Mouse (Mus musculus) kidney, embryonic 16.5 days (tissue): ENCODE measurements around the gene Kcnab3. TPM values are rescaled to one million over a fixed set of nuclear protein-coding genes. Genes with fewer than 3 reads are reported as not detected.
A peak's percentile ranks its signal among the peaks of the same experiment; 100 is the strongest.

Experiments
- ATAC-seq: fragments of 200-750 bp; cut with Nextera tagmentation; 2 replicates; pipeline ENCODE4 v1.8.0; 2017; ENCODE audit warnings: moderate TSS enrichment; ENCODE audit not compliant: low FRiP score, low TSS enrichment
- H3K27ac ChIP-seq: fragments of 300-500 bp; sonication (generic); 2 replicates; pipeline ENCODE4 v1.5.1; 2014; ENCODE audit warnings: low read length
- H3K27me3 ChIP-seq: fragments of 300-500 bp; sonication (generic); 2 replicates; pipeline ENCODE4 v1.6.1; 2014; ENCODE audit warnings: low read length, control low read depth, mixed read lengths; ENCODE audit not compliant: insufficient read depth
- H3K36me3 ChIP-seq: fragments of 300-500 bp; sonication (generic); 2 replicates; pipeline ENCODE4 v1.6.1; 2014; ENCODE audit warnings: low read length, control low read depth, mixed read lengths; ENCODE audit not compliant: insufficient read depth
- H3K4me1 ChIP-seq: fragments of 300-500 bp; sonication (generic); 2 replicates; pipeline ENCODE4 v1.6.1; 2014; ENCODE audit warnings: low read length, control low read depth, mixed read lengths; ENCODE audit not compliant: insufficient read depth
- H3K4me2 ChIP-seq: fragments of 300-500 bp; sonication (generic); replicated peaks from 2 replicates; pipeline ENCODE4 v1.6.1; 2014; ENCODE audit warnings: low read depth, low read length
- H3K4me3 ChIP-seq: fragments of 300-500 bp; sonication (generic); 2 replicates; pipeline ENCODE4 v1.5.1; 2014; ENCODE audit warnings: mild to moderate bottlenecking, low read length
- H3K9ac ChIP-seq: fragments of 300-500 bp; sonication (generic); replicated peaks from 2 replicates; pipeline ENCODE4 v1.6.1; 2014; ENCODE audit warnings: low read length
- H3K9me3 ChIP-seq: fragments of 300-500 bp; sonication (generic); 2 replicates; pipeline ENCODE4 v1.6.1; 2016; ENCODE audit warnings: low read length, control low read depth
- WGBS: fragments of 180-500 bp; shearing (Covaris S2); extraction: QIAGEN DNeasy Blood & Tissue Kit; methylation state at CpG from one replicate; pipeline ENCODE4 v1.1.7; 2014; 5-methylcytosine and 5-hydroxymethylcytosine counted together
- polyA plus RNA-seq: library from polyadenylated mRNA; unstranded; fragments of >200 nt; fragmentation: Nextera tagmentation; extraction: Ambion mirVana; gene quantifications from 2 replicates; pipeline ENCODE4 v1.2.1, GENCODE M21; 2015

Gene Kcnab3
- polyA plus RNA-seq, 1 experiment from 2014 or later = 3.3 TPM

DNA sequence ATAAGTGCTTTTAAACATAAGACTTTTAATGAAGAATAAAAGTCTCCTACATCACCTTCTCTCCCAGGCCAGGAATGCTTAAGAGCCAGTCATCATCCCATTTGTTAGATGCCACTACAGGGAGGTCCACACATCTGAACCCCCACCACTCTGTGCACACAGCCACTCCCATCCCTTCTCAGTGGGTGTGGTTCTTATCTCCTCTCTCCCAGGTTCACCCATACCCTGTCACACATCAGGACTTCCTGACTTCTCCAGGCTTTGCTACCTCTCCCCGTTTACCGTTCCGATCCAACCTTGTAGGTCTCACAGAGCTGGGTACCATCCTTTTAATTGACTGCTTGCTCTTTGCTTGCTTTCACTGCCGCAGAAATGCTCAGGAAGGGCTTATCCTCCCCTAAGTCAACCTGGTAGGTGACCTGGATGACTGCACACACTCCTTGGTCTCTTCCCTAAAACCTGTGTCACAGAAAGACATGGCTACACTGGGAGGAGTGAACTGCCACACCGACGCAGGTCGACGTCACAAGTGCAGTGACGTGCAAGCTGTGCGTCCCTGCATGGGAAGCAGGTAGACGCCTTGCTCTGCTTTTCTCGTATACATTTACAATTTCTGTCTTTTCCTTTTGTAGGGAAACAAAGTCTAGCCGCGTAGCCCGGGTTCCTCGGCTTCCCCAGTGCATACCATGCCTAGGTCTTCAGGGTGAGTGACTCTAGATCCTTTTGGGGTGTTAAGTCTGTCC lies 47.3 kb downstream of the Kcnab3 start:
- Histone ChIP-seq H3K27me3 (no peaks in the 10 kb centered on the region), H3K4me3 (no peak overlapping the region), H3K4me1 (peaks cover 27% of the 10 kb centered on the region), H3K9ac (no peak overlapping the region), H3K9me3 (no peaks in the 10 kb centered on the region), H3K36me3 (peaks cover 21% of the 10 kb centered on the region), H3K4me2 (no peak overlapping the region), H3K27ac (no peak overlapping the region)
- WGBS = 92% methylated on average over 16 of the region's 16 CpGs
- no peak for ATAC-seq

DNA sequence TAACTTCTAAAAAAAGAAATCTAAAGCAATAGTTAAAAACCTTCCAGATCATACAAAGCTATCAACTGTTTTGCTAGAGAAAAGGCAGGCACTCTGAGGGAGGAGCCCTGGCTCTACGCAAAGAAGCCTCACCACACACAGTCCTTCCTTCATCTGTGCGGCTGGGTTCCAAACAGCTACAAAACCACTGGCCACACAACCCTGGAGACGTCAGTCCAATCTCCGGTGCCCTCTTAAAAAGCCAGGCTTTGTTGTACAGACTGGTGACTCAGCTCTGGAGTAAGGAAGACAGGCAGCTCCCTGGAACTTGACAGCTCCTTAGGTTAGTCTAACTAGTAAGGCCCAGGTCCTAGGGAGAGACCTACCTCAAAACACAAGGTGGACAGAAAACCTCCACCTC lies 49.6 kb downstream of the Kcnab3 start:
- no peak for ATAC-seq
- Histone ChIP-seq H3K27ac (no peak overlapping the region), H3K4me2 (no peak overlapping the region), H3K9me3 (no peaks in the 10 kb centered on the region), H3K36me3 (peaks cover 25% of the 10 kb centered on the region), H3K9ac (no peak overlapping the region), H3K4me3 (no peak overlapping the region), H3K4me1 (peaks cover 22% of the 10 kb centered on the region), H3K27me3 (no peaks in the 10 kb centered on the region)
- WGBS = 93% methylated on average over 4 of the region's 4 CpGs

DNA sequence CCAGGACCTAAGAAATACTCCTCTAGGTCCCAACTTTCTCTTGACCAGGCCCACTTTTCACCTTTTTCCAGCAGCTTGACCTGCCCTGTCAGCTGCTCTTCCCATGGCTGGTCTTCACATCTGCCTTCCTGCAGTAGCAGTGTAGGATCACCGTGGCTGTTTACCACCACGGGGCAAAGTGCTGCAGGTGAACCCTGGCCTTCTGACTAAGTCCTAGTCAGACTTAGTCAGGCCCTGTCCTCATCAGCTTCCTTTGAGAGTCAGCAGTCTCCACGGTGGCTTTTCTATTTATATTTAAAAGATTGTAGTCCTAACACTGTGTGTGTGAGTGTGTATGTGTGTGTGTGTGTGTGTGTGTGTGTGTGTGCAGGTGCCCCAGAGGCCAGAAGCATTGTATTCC lies 51.7 kb downstream of the Kcnab3 start:
- no peaks in the 10 kb centered on the region for H3K9me3 ChIP-seq
- WGBS = 77% methylated on average over 3 of the region's 3 CpGs
- no peaks in the 10 kb centered on the region for H3K27me3 ChIP-seq
- no peak overlapping the region for H3K9ac ChIP-seq
- H3K4me1 ChIP-seq = peaks cover 2% of the 10 kb centered on the region; the same call in 1 of the 2 replicates
- H3K4me2 ChIP-seq = no peak overlapping the region
- H3K36me3 ChIP-seq = peaks cover 23% of the 10 kb centered on the region
- peak; percentile 71 for ATAC-seq
- H3K4me3 ChIP-seq = no peak overlapping the region
- H3K27ac ChIP-seq = no peak overlapping the region

DNA sequence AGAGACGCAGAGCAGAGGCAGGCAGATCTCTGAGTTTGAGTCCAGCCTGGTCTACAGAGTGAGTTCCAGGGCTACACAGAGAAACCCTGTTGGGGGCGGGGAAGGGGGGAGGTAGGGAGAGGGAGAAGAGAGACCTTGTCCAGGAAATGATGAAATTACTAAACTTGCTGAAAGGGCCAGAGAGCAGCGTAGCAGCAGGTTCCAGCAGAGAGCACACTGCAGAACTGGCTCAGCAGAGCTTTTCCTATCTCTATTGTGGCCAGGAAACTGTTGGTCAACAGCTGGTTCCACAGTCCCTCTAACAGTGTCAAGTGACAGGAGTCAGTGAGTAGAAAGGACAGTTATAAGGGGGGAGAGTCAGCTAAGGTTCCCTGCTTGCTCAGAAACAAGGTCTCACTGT lies 53.5 kb downstream of the Kcnab3 start:
- H3K9ac ChIP-seq = no peak overlapping the region
- peaks cover 12% of the 10 kb centered on the region; the same call in 1 of the 2 replicates for H3K36me3 ChIP-seq
- no peak overlapping the region for H3K4me3 ChIP-seq
- no peak overlapping the region for H3K27ac ChIP-seq
- ATAC-seq = no peak
- H3K27me3 ChIP-seq = no peaks in the 10 kb centered on the region
- no peaks in the 10 kb centered on the region for H3K9me3 ChIP-seq
- H3K4me1 ChIP-seq = no peaks in the 10 kb centered on the region
- H3K4me2 ChIP-seq = no peak overlapping the region
- WGBS = 76% methylated on average over 3 of the region's 3 CpGs

DNA sequence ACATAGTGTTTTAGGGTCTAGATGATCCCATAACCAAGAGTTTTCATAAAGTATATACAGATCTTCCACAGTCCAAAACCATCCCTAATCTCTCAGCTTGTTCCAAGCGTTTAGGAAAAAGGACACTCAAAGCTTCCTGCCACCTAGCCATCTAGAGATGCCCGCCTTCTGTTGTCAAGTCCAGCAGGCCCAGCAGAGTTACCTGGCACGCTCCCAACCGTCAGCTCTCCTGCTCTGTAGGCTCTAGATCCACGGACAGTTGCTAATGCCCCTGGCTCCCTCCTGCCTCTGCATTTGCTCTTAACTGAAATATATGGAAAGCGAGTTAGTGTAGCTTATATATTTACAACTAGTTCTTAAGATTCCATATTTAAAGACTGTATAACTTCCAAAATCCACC lies 55.3 kb downstream of the Kcnab3 start:
- Histone ChIP-seq H3K4me2 (no peak overlapping the region), H3K4me1 (no peaks in the 10 kb centered on the region), H3K36me3 (peaks cover 7% of the 10 kb centered on the region; the same call in 1 of the 2 replicates), H3K9ac (no peak overlapping the region), H3K27ac (no peak overlapping the region), H3K4me3 (no peak overlapping the region), H3K9me3 (no peaks in the 10 kb centered on the region), H3K27me3 (no peaks in the 10 kb centered on the region)
- WGBS = 87% methylated on average over 6 of the region's 6 CpGs
- no peak for ATAC-seq

Other genes starting within 250 kb of the Kcnab3 start
- 81.5 and 114 TPM in 2 replicates for gene Vamp2, start 237.8 kb upstream of the Kcnab3 start, polyA plus RNA-seq
- gene Per1, start 231.0 kb upstream of the Kcnab3 start, polyA plus RNA-seq = 11.4 and 15.6 TPM in 2 replicates
- 0.39 and 0.51 TPM in 2 replicates for gene Hes7, start 205.9 kb upstream of the Kcnab3 start, polyA plus RNA-seq
- 0.33 and 0.42 TPM in 2 replicates for gene 9130213A22Rik, start 203.7 kb upstream of the Kcnab3 start, polyA plus RNA-seq
- gene Aloxe3, start 200.4 kb upstream of the Kcnab3 start, polyA plus RNA-seq = 0.32 and 0.76 TPM in 2 replicates
- 0.30 and 0.41 TPM in 2 replicates for gene Alox12b, start 169.3 kb upstream of the Kcnab3 start, polyA plus RNA-seq
- gene Alox8, start 128.4 kb upstream of the Kcnab3 start, polyA plus RNA-seq = 0.46 and 0.72 TPM in 2 replicates
- gene Gucy2e, start 89.2 kb upstream of the Kcnab3 start, polyA plus RNA-seq = 0.17 and 0.27 TPM in 2 replicates
- gene Cntrob, start 2.5 kb upstream of the Kcnab3 start, polyA plus RNA-seq = 22.4 and 23.2 TPM in 2 replicates
- gene Trappc1, start 2.3 kb upstream of the Kcnab3 start, polyA plus RNA-seq = 166 and 172 TPM in 2 replicates
- 16.4 and 17.8 TPM in 2 replicates for gene Rnf227, start 14.2 kb downstream of the Kcnab3 start, polyA plus RNA-seq
- gene Chd3, start 43.1 kb downstream of the Kcnab3 start, polyA plus RNA-seq = 58.6 and 67.2 TPM in 2 replicates
- gene Naa38, start 69.2 kb downstream of the Kcnab3 start, polyA plus RNA-seq = 142 and 150 TPM in 2 replicates
- gene Cyb5d1, start 69.4 kb downstream of the Kcnab3 start, polyA plus RNA-seq = 34.0 and 37.3 TPM in 2 replicates
- 46.5 and 47.7 TPM in 2 replicates for gene Tmem88, start 72.0 kb downstream of the Kcnab3 start, polyA plus RNA-seq
- gene Kdm6b, start 87.4 kb downstream of the Kcnab3 start, polyA plus RNA-seq = 26.0 and 31.3 TPM in 2 replicates
- gene Dnah2, start 222.9 kb downstream of the Kcnab3 start, polyA plus RNA-seq = 0.69 and 0.90 TPM in 2 replicates
- gene Efnb3, start 233.9 kb downstream of the Kcnab3 start, polyA plus RNA-seq = 11.8 and 12.6 TPM in 2 replicates